Mouse (Mus musculus) CH12.LX (cell line): Measurements from ENCODE around the gene Fam185a.

Experiments used
- BHLHE40 ChIP-seq: IDR thresholded peaks from 2 replicates; pipeline ENCODE4 v1.6.1; 2011; ENCODE audit warnings: mild to moderate bottlenecking, low read depth, low read length, improper control_type of control experiment
- CHD2 ChIP-seq: IDR thresholded peaks from 2 replicates; pipeline ENCODE4 v1.6.1; 2011; ENCODE audit warnings: low read length, improper control_type of control experiment
- CTCF ChIP-seq, 2 experiments: IDR thresholded peaks in 1 of 2; conservative IDR thresholded peaks in 1 of 2; 2 replicates each; pipeline ENCODE4 v1.5.1; 2011 to 2012; ENCODE audit warnings: low read depth in 2 of 2, low read length in 2 of 2, improper control_type of control experiment in 1 of 2, inconsistent platforms in 1 of 2, mild to moderate bottlenecking in 1 of 2, moderate library complexity in 1 of 2
- HCFC1 ChIP-seq: IDR thresholded peaks from 2 replicates; pipeline ENCODE4 v1.6.1; 2012; ENCODE audit warnings: low read depth, mild to moderate bottlenecking, inconsistent platforms, low read length, improper control_type of control experiment
- JUN ChIP-seq: IDR thresholded peaks from 2 replicates; pipeline ENCODE4 v1.6.1; 2011; ENCODE audit warnings: low read depth, mild to moderate bottlenecking, low read length, improper control_type of control experiment, moderate library complexity; ENCODE audit not compliant: insufficient read depth
- MAFK ChIP-seq: IDR thresholded peaks from 2 replicates; pipeline ENCODE4 v1.6.1; 2011; ENCODE audit warnings: low read length, improper control_type of control experiment; ENCODE audit not compliant: insufficient replicate concordance
- MXI1 ChIP-seq: IDR thresholded peaks from 2 replicates; pipeline ENCODE4 v1.6.1; 2011; ENCODE audit warnings: mild to moderate bottlenecking, low read depth, low read length, improper control_type of control experiment
- POLR2A ChIP-seq: IDR thresholded peaks from 2 replicates; pipeline ENCODE4 v1.6.1; 2011; ENCODE audit warnings: low read depth, mild to moderate bottlenecking, improper control_type of control experiment, low read length
- SIN3A ChIP-seq: IDR thresholded peaks from 2 replicates; pipeline ENCODE4 v1.6.1; 2012; ENCODE audit warnings: low read length, improper control_type of control experiment, inconsistent platforms
- TCF12 ChIP-seq: IDR thresholded peaks from 2 replicates; pipeline ENCODE4 v1.6.1; 2014; ENCODE audit warnings: low read depth, mild to moderate bottlenecking, inconsistent platforms, low read length, improper control_type of control experiment
- ZC3H11A ChIP-seq: IDR thresholded peaks from 2 replicates; pipeline ENCODE4 v1.6.1; 2012; ENCODE audit warnings: low read depth, mild to moderate bottlenecking, inconsistent platforms, low read length, improper control_type of control experiment
- ZMIZ1 ChIP-seq: IDR thresholded peaks from 2 replicates; pipeline ENCODE4 v1.6.1; 2012; ENCODE audit warnings: low read depth, mild to moderate bottlenecking, inconsistent platforms, low read length, improper control_type of control experiment

GRCm38 (mm10) chr5:21478428-21478827 lies 53.7 kb downstream of the Fam185a start:
- TF ChIP-seq MAFK = no peak
- TF ChIP-seq CTCF (conservative IDR thresholded peaks at IDR 0.05 in 1 of 2, IDR thresholded peaks at IDR 0.05 in 1 of 2; ENCODE audit: low read depth in 2 of 2, low read length in 2 of 2) = no peak
- no peak for TF ChIP-seq HCFC1
- no peak for TF ChIP-seq BHLHE40
- TF ChIP-seq CHD2 = no peak
- no peak for TF ChIP-seq POLR2A
- no peak for TF ChIP-seq ZC3H11A
- no peak for TF ChIP-seq TCF12
- TF ChIP-seq JUN = no peak
- no peak for TF ChIP-seq ZMIZ1
- no peak for TF ChIP-seq MXI1
- no peak for TF ChIP-seq SIN3A
